Mouse (Mus musculus): ENCODE measurements around the gene Fpr1.
"Not testable (repeated sequence)": the region's sequence is repeated elsewhere in the genome, so short reads cannot be mapped to it uniquely, and the experiment has no call there.

Fpr1 gene

GRCm38 (mm10) chr17:17883840-17884239, at the start of gene Fpr1:
Fpr1 (minus strand) TSS chr17:17883940.
- no peak for DNase-seq

GRCm38 (mm10) chr17:17917782-17918181, 34.0 kb upstream of the Fpr1 start:
- DNase-seq: no peak

DNA sequence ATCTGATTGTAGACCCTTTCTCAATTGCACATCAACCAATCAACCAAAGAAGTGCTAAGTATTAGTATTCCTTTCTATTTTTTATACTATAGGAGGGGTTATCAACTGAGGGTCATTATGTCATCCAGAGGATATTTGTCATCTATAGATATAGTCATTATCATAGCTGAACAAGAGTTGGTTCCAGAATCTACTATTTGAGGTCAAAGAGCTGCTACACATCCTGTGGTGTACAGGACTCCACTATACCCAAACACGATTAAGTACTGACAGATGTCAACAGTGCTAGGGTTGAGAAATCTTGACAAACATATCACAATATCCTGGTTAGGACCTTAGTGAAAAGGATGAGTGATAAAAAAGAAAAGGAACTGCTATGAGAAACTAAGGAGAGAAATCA, 33.6 kb upstream of the Fpr1 start:
- no peak for DNase-seq

GRCm38 (mm10) chr17:17912618-17913017, 28.9 kb upstream of the Fpr1 start:
- DNase-seq: not testable (repeated sequence)

DNA sequence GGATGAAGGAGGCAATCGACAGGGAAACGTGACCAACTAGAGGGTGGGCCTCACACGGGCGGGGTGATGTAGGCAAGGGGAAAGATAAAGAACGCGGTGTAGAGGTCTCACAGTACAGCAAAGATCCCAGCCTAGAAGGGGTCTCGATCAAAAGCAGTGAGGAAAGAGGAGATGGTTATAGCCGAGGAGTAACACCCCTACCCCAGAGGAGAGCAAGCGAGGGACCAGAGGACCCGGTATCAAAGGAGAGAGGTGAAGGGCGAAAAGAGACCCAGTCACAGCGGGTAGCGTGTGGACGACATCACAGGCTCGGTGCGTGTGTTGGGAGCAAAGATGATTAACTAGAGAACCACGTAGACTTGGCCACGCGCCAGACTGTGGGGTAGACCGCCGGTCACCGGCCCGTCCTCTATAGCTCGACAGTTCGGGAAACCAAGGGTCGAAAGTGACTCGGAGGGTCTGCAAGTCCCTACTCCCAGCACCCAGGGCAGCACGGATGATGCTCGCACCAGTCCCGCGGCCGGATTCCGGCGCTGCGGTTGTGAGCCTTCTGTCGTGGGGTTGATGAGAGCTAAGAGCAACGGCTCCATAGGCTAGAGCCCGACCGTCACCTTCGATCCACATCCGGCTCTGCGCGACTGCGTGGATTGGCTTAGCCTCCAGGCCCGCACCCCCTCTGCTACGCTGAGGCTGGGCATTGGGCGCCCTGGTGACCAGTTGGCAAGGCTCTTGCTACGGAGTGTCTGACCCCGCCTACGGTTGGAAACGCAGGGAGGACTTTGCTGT, 26.1 kb upstream of the Fpr1 start:
- peak; percentile 80 for DNase-seq

DNA sequence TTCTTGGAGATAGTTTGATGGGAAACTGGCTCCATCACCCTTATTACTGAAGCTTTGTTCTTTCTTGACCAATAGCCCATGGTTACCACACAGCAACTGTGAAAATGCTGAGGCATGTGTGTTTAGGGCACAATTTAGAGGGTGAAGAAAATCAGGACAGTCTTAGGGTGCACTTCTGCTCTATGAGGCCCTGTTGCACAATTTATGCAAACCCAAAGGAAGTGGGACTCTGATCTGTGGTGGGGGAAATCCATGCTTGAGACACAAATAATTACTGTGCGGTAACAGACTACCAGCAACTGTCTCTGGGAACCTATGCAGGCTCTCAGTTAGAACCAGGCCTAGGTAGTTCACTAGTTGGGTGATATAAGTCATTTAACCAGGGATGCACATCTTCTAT, 17.0 kb upstream of the Fpr1 start:
- no peak for DNase-seq

DNA sequence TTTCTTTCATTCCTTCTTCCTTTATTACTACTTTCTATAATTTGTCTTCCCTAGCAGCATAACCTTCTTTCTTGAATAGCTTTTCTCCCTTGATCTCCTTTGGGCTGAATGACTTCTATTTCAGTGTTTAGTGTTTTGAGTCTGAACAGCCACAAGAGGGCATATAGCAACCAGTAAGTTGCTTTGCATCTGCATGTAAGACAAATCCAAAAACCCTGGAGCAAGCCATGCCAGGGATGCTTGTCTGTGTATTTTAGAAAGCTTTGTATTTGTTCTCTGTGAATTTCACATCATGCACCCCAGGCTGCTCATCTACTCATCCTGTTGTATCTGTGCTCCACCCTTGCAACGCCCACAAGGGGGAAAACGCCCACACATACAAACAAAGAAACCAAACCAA, 15.5 kb upstream of the Fpr1 start:
- DNase-seq: peak; percentile 6

- peak; percentile 53 for DNase-seq
These were observed 12.3 kb upstream of the Fpr1 start for GRCm38 (mm10) chr17:17896039-17896438.

DNA sequence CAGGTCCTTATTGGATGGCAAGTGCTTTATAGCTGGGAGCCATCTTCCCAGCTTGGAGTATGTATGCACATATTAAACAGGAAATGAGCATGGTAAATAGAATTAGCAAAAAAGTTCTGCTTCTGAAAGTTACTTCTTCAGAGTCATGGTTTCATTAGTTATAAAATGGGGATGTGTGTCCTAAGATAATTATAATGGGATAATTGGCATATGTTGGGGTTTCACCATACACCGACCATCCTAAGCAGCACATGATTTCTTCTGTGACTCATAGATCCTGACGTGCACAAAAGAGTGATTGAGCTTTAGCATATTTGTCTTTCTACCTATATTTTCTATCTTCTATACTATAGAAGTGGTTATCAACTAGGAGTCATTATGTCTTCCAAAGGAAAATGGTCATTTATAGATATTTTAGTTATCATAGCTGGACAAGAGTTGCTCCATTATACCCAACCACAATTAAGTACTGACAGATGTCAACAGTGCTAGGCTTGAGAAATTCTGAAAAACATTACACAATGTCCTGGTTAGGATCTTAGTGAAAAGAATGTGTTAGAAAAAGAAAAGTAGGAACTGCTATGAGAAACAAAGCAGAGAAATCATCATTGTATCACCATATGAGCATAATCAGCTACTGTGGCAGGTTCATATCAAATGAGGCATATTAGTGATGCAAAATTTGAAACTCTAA, 6.1 kb upstream of the Fpr1 start:
- no peak for DNase-seq

- DNase-seq: no peak
These were observed 4.1 kb upstream of the Fpr1 start, which contains the start of the genes Fpr2 and Fpr3 for GRCm38 (mm10) chr17:17887774-17888248. Fpr2 (plus strand) TSS chr17:17887824. Fpr3 (plus strand) TSS chr17:17887852.

DNA sequence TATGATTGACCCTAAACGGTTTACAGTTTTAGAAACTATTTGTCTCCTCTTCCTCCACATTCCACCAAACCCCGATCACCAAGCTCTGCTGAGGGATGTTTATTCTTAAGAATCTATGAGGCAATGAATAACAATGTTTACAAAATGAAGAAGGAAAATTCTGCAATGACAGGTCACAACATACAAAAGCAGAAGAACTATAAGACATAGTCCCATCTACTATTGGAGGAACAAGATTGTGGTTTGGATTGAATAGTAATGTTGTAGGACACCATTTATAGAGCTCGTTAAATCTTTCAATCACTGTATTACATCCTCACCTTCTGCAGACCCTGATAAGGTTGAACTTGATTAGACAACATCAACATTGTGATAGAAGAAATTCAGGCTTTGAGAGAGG, 1.1 kb downstream of the Fpr1 start:
- no peak for DNase-seq

- no peak for DNase-seq
These were observed 4.4 kb downstream of the Fpr1 start for GRCm38 (mm10) chr17:17879347-17879746.

DNA sequence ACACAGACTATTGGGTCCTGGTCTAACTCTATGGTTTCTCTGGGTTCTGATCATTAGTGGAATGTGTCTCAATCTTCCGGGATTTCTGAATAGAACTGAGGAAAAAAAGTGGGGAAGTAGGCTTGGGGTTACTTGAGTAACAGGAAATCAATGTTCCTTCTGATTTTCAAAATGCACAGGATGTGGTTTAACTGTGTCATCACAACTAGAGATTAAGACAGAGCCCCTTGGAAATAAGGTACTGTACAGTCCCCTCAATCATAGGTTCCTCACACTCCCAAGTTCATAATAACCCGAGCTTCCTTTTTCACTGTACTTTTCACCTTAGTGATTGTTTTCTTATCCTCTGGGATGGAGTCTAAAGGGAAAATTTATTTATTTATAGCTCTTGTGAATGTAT, 12.0 kb downstream of the Fpr1 start:
- no peak for DNase-seq

GRCm38 (mm10) chr17:17870892-17871550, 12.7 kb downstream of the Fpr1 start:
- no peak for DNase-seq

GRCm38 (mm10) chr17:17866801-17867469, 16.8 kb downstream of the Fpr1 start:
- no peak for DNase-seq

GRCm38 (mm10) chr17:17865168-17865567, 18.6 kb downstream of the Fpr1 start:
- DNase-seq: no peak

GRCm38 (mm10) chr17:17862360-17862759, 21.4 kb downstream of the Fpr1 start:
- DNase-seq: no peak

DNA sequence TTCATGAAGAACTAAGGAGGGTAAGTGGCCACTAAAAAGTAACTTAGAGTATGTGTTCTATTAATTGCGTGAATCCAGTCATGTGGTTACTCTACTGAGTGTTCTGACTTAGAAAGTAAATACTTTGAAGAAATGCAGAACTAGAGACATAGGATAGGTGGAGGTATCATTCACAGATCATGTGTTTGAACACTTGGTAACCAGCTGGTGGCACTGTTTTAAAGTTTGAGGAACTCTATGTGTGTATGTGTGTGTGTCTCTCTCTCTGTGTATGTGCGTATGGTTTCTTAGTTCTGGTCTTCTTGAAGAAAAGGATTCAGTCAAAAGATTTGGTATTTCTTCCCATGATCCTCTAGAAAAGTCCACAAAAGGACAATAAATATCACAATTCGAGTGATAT, 23.6 kb downstream of the Fpr1 start:
- no peak for DNase-seq

- DNase-seq: no peak
These were observed 26.3 kb downstream of the Fpr1 start for GRCm38 (mm10) chr17:17857446-17857845.

DNA sequence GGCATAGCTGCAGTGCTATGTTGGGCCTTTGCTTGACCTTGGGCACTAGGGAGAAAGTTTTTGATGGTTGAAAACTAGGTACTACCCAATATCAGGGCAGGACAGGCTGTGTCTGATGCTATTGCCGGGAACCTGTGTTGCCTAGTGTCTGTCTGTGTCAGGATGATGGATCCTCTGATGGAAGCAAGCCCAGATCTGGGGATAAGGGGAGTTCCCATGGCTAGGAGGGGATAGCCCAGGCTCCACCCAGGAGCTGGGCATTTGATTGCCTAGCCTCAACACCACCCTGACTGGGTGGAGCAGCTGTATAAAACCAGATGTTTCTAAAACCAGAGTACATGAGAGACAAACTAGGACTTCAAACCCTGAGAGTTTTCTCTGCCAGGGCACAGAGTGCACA, 27.1 kb downstream of the Fpr1 start:
- no peak for DNase-seq

- DNase-seq: no peak
These were observed 28.5 kb downstream of the Fpr1 start, which contains the start of gene Has1 for GRCm38 (mm10) chr17:17855064-17855838. Has1 (minus strand) TSS chr17:17855205.
